Mouse (Mus musculus): ENCODE data around the gene Ppfia3. TPM values are rescaled to one million over a fixed set of nuclear protein-coding genes. Genes with fewer than 3 reads are reported as not detected.
"Not testable (repeated sequence)": the region's sequence is repeated elsewhere in the genome, so short reads cannot be mapped to it uniquely, and the experiment has no call there.

Ppfia3 gene
- total RNA-seq, 2 experiments from 2014 or later = 126 to 128 TPM

GRCm38 (mm10) chr7:45386077-45386476, 19.3 kb upstream of the Ppfia3 start:
- no peak for DNase-seq

GRCm38 (mm10) chr7:45376057-45376456, 9.2 kb upstream of the Ppfia3 start:
- no peak for DNase-seq

- no peak for DNase-seq
These were observed 7.8 kb upstream of the Ppfia3 start for GRCm38 (mm10) chr7:45374620-45375019.

GRCm38 (mm10) chr7:45372371-45372770, 5.6 kb upstream of the Ppfia3 start:
- no peak for DNase-seq

- DNase-seq = peak; percentile 90 to 94
These were observed 3.9 kb upstream of the Ppfia3 start, which contains the start of gene Lin7b for GRCm38 (mm10) chr7:45370475-45371311. Gene Lin7b, minus strand, starts transcription at chr7:45370583.

- DNase-seq = no peak
These were observed 3.1 kb upstream of the Ppfia3 start for GRCm38 (mm10) chr7:45369836-45370474.

- DNase-seq = no peak
These were observed 2.4 kb upstream of the Ppfia3 start for GRCm38 (mm10) chr7:45369022-45369745.

GRCm38 (mm10) chr7:45368178-45368577, 1.4 kb upstream of the Ppfia3 start:
- no peak for DNase-seq

GRCm38 (mm10) chr7:45367020-45367880, 431 bp upstream of the Ppfia3 start:
- DNase-seq = peak; percentile 99

GRCm38 (mm10) chr7:45365742-45366651, 822 bp downstream of the Ppfia3 start:
- DNase-seq = peak in 1 of 2 experiments; percentile 45

- no peak for DNase-seq
These were observed 2.8 kb downstream of the Ppfia3 start for GRCm38 (mm10) chr7:45363983-45364382.

- DNase-seq = no peak
These were observed 4.0 kb downstream of the Ppfia3 start for GRCm38 (mm10) chr7:45362801-45363200.

- peak; percentile 85 for DNase-seq
These were observed 5.5 kb downstream of the Ppfia3 start for GRCm38 (mm10) chr7:45361243-45361804.

GRCm38 (mm10) chr7:45360404-45361125, 6.3 kb downstream of the Ppfia3 start:
- DNase-seq = no peak

- not testable (repeated sequence) for DNase-seq
These were observed 7.7 kb downstream of the Ppfia3 start for GRCm38 (mm10) chr7:45359081-45359480.

- DNase-seq = no peak
These were observed 10.7 kb downstream of the Ppfia3 start for GRCm38 (mm10) chr7:45356087-45356486.

- no peak for DNase-seq
These were observed 11.3 kb downstream of the Ppfia3 start for GRCm38 (mm10) chr7:45355318-45356020.

GRCm38 (mm10) chr7:45353041-45353440, 13.8 kb downstream of the Ppfia3 start:
- DNase-seq = no peak

GRCm38 (mm10) chr7:45346905-45347304, 19.9 kb downstream of the Ppfia3 start:
- no peak for DNase-seq

All from layer of hippocampus, postnatal 36 days (tissue).